Mouse (Mus musculus): ENCODE data around the gene Gm13283.
"Not testable (repeated sequence)": the region's sequence is repeated elsewhere in the genome, so short reads cannot be mapped to it uniquely, and the experiment has no call there.

Gm13283 gene

GRCm38 (mm10) chr4:88759610-88760268 is at the start of gene Gm13283:
Gene Gm13283, plus strand, starts transcription at chr4:88760119.
- peak; percentile 50 to 59 for DNase-seq

GRCm38 (mm10) chr4:88714281-88714680 is 45.6 kb upstream of the Gm13283 start:
- DNase-seq: no peak

- peak in 1 of 2 experiments; percentile 28 for DNase-seq
Measured at GRCm38 (mm10) chr4:88715059-88715458, 44.9 kb upstream of the Gm13283 start.

- peak in 1 of 2 experiments; percentile 31 for DNase-seq
Measured at GRCm38 (mm10) chr4:88718715-88719114, 41.2 kb upstream of the Gm13283 start.

GRCm38 (mm10) chr4:88721791-88722721 is 37.9 kb upstream of the Gm13283 start, which contains the start of the genes Gm26566 and Klhl9:
Gene Gm26566, plus strand, starts transcription at chr4:88721805.
Gene Klhl9, minus strand, starts transcription at chr4:88722465.
- peak; percentile 92 to 96 for DNase-seq

GRCm38 (mm10) chr4:88723497-88724090 is 36.3 kb upstream of the Gm13283 start:
- DNase-seq: no peak

GRCm38 (mm10) chr4:88726727-88727126 is 33.2 kb upstream of the Gm13283 start:
- no peak for DNase-seq

- peak; percentile 56 to 73 for DNase-seq
Measured at GRCm38 (mm10) chr4:88727324-88727723, 32.6 kb upstream of the Gm13283 start.

- peak; percentile 71 to 83 for DNase-seq
Measured at GRCm38 (mm10) chr4:88738480-88738879, 21.4 kb upstream of the Gm13283 start.

GRCm38 (mm10) chr4:88739036-88739435 is 20.9 kb upstream of the Gm13283 start:
- no peak for DNase-seq

GRCm38 (mm10) chr4:88741426-88741825 is 18.5 kb upstream of the Gm13283 start:
- no peak for DNase-seq

- DNase-seq: no peak
Measured at GRCm38 (mm10) chr4:88742771-88743371, 17.0 kb upstream of the Gm13283 start.

- DNase-seq: no peak
Measured at GRCm38 (mm10) chr4:88744207-88744606, 15.7 kb upstream of the Gm13283 start.

- no peak for DNase-seq
Measured at GRCm38 (mm10) chr4:88749926-88750325, 10.0 kb upstream of the Gm13283 start.

- DNase-seq: peak; percentile 34 to 71
Measured at GRCm38 (mm10) chr4:88754818-88755340, 5.0 kb upstream of the Gm13283 start, which contains the start of gene Gm13271. Gene Gm13271, plus strand, starts transcription at chr4:88754868.

GRCm38 (mm10) chr4:88756581-88757513 is 3.1 kb upstream of the Gm13283 start:
- peak in 1 of 2 experiments; percentile 41 for DNase-seq

GRCm38 (mm10) chr4:88757628-88758031 is 2.3 kb upstream of the Gm13283 start:
- DNase-seq: peak; percentile 86 to 89

GRCm38 (mm10) chr4:88758751-88759150 is 1.2 kb upstream of the Gm13283 start:
- not testable (repeated sequence) for DNase-seq

- DNase-seq: peak; percentile 78 to 91
Measured at GRCm38 (mm10) chr4:88760431-88760830, 512 bp downstream of the Gm13283 start.

GRCm38 (mm10) chr4:88761776-88762175 is 1.9 kb downstream of the Gm13283 start:
- DNase-seq: peak; percentile 55 to 75

GRCm38 (mm10) chr4:88762341-88762740 is 2.4 kb downstream of the Gm13283 start:
- peak in 1 of 2 experiments; percentile 45 for DNase-seq
